Mouse (Mus musculus): ENCODE data around the gene Acot7. TPM values are rescaled to one million over a fixed set of nuclear protein-coding genes. Genes with fewer than 3 reads are reported as not detected.

Acot7 gene
- polyA plus RNA-seq, 1 experiment from 2014 or later, result 276 TPM

GRCm38 (mm10) chr4:152158585-152159284 lies 19.2 kb upstream of the Acot7 start, which contains the start of gene Hes2:
Gene Hes2, plus strand, starts transcription at chr4:152158867.
- Histone ChIP-seq H3K9me3 (ENCODE audit: control insufficient read depth, low read length) (no peaks in the 10 kb centered on the region), H3K9ac (replicated peaks; ENCODE audit: low read length) (no peak within 1 kb of the TSS; the same call in 1 of the 2 replicates), H3K36me3 (ENCODE audit: control insufficient read depth, insufficient read depth, low read length) (no peaks in the 10 kb centered on the region), H3K27ac (replicated peaks; ENCODE audit: low read depth, low read length) (no peak within 1 kb of the TSS), H3K4me2 (ENCODE audit: low read length) (peak within 1 kb of the TSS; percentile 9; the same call in 1 of the 2 replicates), H3K27me3 (ENCODE audit: control insufficient read depth, insufficient read depth, low read length) (peaks cover 63% of the 10 kb centered on the region), H3K4me1 (ENCODE audit: control insufficient read depth, insufficient read depth, low read length) (0 out of 2 replicates have a peak, but pooled peaks cover 5% of the 10 kb centered on the region), H3K4me3 (replicated peaks; ENCODE audit: low read depth, low read length) (no peak within 1 kb of the TSS)
- WGBS, result 4% methylated on average over 35 of the region's 35 CpGs
- DNase-seq, result peak; percentile 10
- no peak for ATAC-seq (ENCODE audit: low FRiP score, low TSS enrichment)

GRCm38 (mm10) chr4:152159285-152159678 lies 18.7 kb upstream of the Acot7 start:
- Histone ChIP-seq H3K27ac (replicated peaks; ENCODE audit: low read depth, low read length) (no peak overlapping the region), H3K4me3 (replicated peaks; ENCODE audit: low read depth, low read length) (no peak overlapping the region), H3K4me1 (ENCODE audit: control insufficient read depth, insufficient read depth, low read length) (0 out of 2 replicates have a peak, but pooled peaks cover 5% of the 10 kb centered on the region), H3K27me3 (ENCODE audit: control insufficient read depth, insufficient read depth, low read length) (peaks cover 59% of the 10 kb centered on the region), H3K4me2 (ENCODE audit: low read length) (no peak overlapping the region), H3K36me3 (ENCODE audit: control insufficient read depth, insufficient read depth, low read length) (no peaks in the 10 kb centered on the region), H3K9me3 (ENCODE audit: control insufficient read depth, low read length) (no peaks in the 10 kb centered on the region), H3K9ac (replicated peaks; ENCODE audit: low read length) (no peak overlapping the region)
- DNase-seq, result no peak
- under 1% methylated on average over 19 of the region's 19 CpGs for WGBS
- ATAC-seq (ENCODE audit: low FRiP score, low TSS enrichment), result no peak

- DNase-seq, result no peak
- Histone ChIP-seq H3K4me1 (ENCODE audit: control insufficient read depth, insufficient read depth, low read length) (0 out of 2 replicates have a peak, but pooled peaks cover 5% of the 10 kb centered on the region), H3K9ac (replicated peaks; ENCODE audit: low read length) (no peak overlapping the region), H3K36me3 (ENCODE audit: control insufficient read depth, insufficient read depth, low read length) (no peaks in the 10 kb centered on the region), H3K27ac (replicated peaks; ENCODE audit: low read depth, low read length) (no peak overlapping the region), H3K4me2 (ENCODE audit: low read length) (no peak overlapping the region), H3K27me3 (ENCODE audit: control insufficient read depth, insufficient read depth, low read length) (peaks cover 57% of the 10 kb centered on the region), H3K9me3 (ENCODE audit: control insufficient read depth, low read length) (no peaks in the 10 kb centered on the region), H3K4me3 (replicated peaks; ENCODE audit: low read depth, low read length) (no peak overlapping the region)
- WGBS, result 35% methylated on average over 4 of the region's 4 CpGs
- ATAC-seq (ENCODE audit: low FRiP score, low TSS enrichment), result no peak
These were observed 17.2 kb upstream of the Acot7 start for GRCm38 (mm10) chr4:152160748-152161147.

GRCm38 (mm10) chr4:152161601-152162000 lies 16.3 kb upstream of the Acot7 start:
- no peaks in the 10 kb centered on the region for H3K36me3 ChIP-seq (ENCODE audit: control insufficient read depth, insufficient read depth, low read length)
- ATAC-seq (ENCODE audit: low FRiP score, low TSS enrichment), result no peak
- peaks cover 57% of the 10 kb centered on the region for H3K27me3 ChIP-seq (ENCODE audit: control insufficient read depth, insufficient read depth, low read length)
- H3K9me3 ChIP-seq (ENCODE audit: control insufficient read depth, low read length), result no peaks in the 10 kb centered on the region
- no peak overlapping the region for H3K27ac ChIP-seq (replicated peaks; ENCODE audit: low read depth, low read length)
- 0 out of 2 replicates have a peak, but pooled peaks cover 5% of the 10 kb centered on the region for H3K4me1 ChIP-seq (ENCODE audit: control insufficient read depth, insufficient read depth, low read length)
- H3K4me3 ChIP-seq (replicated peaks; ENCODE audit: low read depth, low read length), result no peak overlapping the region
- no peak for DNase-seq
- no peak overlapping the region for H3K4me2 ChIP-seq (ENCODE audit: low read length)
- H3K9ac ChIP-seq (replicated peaks; ENCODE audit: low read length), result no peak overlapping the region
- WGBS, result 79% methylated on average over 6 of the region's 6 CpGs

GRCm38 (mm10) chr4:152162748-152163147 lies 15.2 kb upstream of the Acot7 start:
- ATAC-seq (ENCODE audit: low FRiP score, low TSS enrichment) (no peak), DNase-seq (no peak)
- H3K4me1 ChIP-seq (ENCODE audit: control insufficient read depth, insufficient read depth, low read length), result 0 out of 2 replicates have a peak, but pooled peaks cover 5% of the 10 kb centered on the region
- no peak overlapping the region for H3K9ac ChIP-seq (replicated peaks; ENCODE audit: low read length)
- no peaks in the 10 kb centered on the region for H3K36me3 ChIP-seq (ENCODE audit: control insufficient read depth, insufficient read depth, low read length)
- no peak overlapping the region for H3K4me2 ChIP-seq (ENCODE audit: low read length)
- peaks cover 49% of the 10 kb centered on the region for H3K27me3 ChIP-seq (ENCODE audit: control insufficient read depth, insufficient read depth, low read length)
- H3K9me3 ChIP-seq (ENCODE audit: control insufficient read depth, low read length), result no peaks in the 10 kb centered on the region
- H3K27ac ChIP-seq (replicated peaks; ENCODE audit: low read depth, low read length), result no peak overlapping the region
- 89% methylated on average over 2 of the region's 2 CpGs for WGBS
- no peak overlapping the region for H3K4me3 ChIP-seq (replicated peaks; ENCODE audit: low read depth, low read length)

- H3K27ac ChIP-seq (replicated peaks; ENCODE audit: low read depth, low read length), result no peak overlapping the region
These were observed 12.7 kb upstream of the Acot7 start for GRCm38 (mm10) chr4:152165036-152165931.

GRCm38 (mm10) chr4:152168052-152168451 lies 9.9 kb upstream of the Acot7 start:
- Histone ChIP-seq H3K9ac (replicated peaks; ENCODE audit: low read length) (no peak overlapping the region), H3K4me1 (ENCODE audit: control insufficient read depth, insufficient read depth, low read length) (no peaks in the 10 kb centered on the region), H3K4me2 (ENCODE audit: low read length) (no peak overlapping the region), H3K27ac (replicated peaks; ENCODE audit: low read depth, low read length) (no peak overlapping the region), H3K36me3 (ENCODE audit: control insufficient read depth, insufficient read depth, low read length) (no peaks in the 10 kb centered on the region), H3K27me3 (ENCODE audit: control insufficient read depth, insufficient read depth, low read length) (no peaks in the 10 kb centered on the region), H3K4me3 (replicated peaks; ENCODE audit: low read depth, low read length) (no peak overlapping the region), H3K9me3 (ENCODE audit: control insufficient read depth, low read length) (no peaks in the 10 kb centered on the region)
- peak; percentile 54 for DNase-seq
- ATAC-seq (ENCODE audit: low FRiP score, low TSS enrichment), result no peak
- 47% methylated on average over 8 of the region's 8 CpGs for WGBS

More at GRCm38 (mm10) chr4:152165036-152165931, 12.7 kb upstream of the Acot7 start:
- no peaks in the 10 kb centered on the region for H3K4me1 ChIP-seq (ENCODE audit: control insufficient read depth, insufficient read depth, low read length)
- no peak overlapping the region for H3K4me3 ChIP-seq (replicated peaks; ENCODE audit: low read depth, low read length)
- no peak overlapping the region for H3K4me2 ChIP-seq (ENCODE audit: low read length)
- H3K9me3 ChIP-seq (ENCODE audit: control insufficient read depth, low read length), result no peaks in the 10 kb centered on the region
- no peak overlapping the region for H3K9ac ChIP-seq (replicated peaks; ENCODE audit: low read length)
- ATAC-seq (ENCODE audit: low FRiP score, low TSS enrichment) (no peak), DNase-seq (peak; percentile 76)
- H3K27me3 ChIP-seq (ENCODE audit: control insufficient read depth, insufficient read depth, low read length), result peaks cover 24% of the 10 kb centered on the region
- 25% methylated on average over 22 of the region's 22 CpGs for WGBS
- no peaks in the 10 kb centered on the region for H3K36me3 ChIP-seq (ENCODE audit: control insufficient read depth, insufficient read depth, low read length)

- Histone ChIP-seq H3K4me3 (replicated peaks; ENCODE audit: low read depth, low read length) (no peak overlapping the region), H3K9ac (replicated peaks; ENCODE audit: low read length) (no peak overlapping the region), H3K27ac (replicated peaks; ENCODE audit: low read depth, low read length) (no peak overlapping the region), H3K36me3 (ENCODE audit: control insufficient read depth, insufficient read depth, low read length) (no peaks in the 10 kb centered on the region), H3K4me2 (ENCODE audit: low read length) (no peak overlapping the region), H3K4me1 (ENCODE audit: control insufficient read depth, insufficient read depth, low read length) (no peaks in the 10 kb centered on the region), H3K27me3 (ENCODE audit: control insufficient read depth, insufficient read depth, low read length) (peaks cover 4% of the 10 kb centered on the region; the same call in 1 of the 2 replicates), H3K9me3 (ENCODE audit: control insufficient read depth, low read length) (no peaks in the 10 kb centered on the region)
- ATAC-seq (ENCODE audit: low FRiP score, low TSS enrichment) (no peak), DNase-seq (no peak)
- WGBS, result 84% methylated on average over 7 of the region's 7 CpGs
These were observed 8.8 kb upstream of the Acot7 start for GRCm38 (mm10) chr4:152169103-152169502.

Data from midbrain, embryonic 14.5 days (tissue).